Mouse (Mus musculus) thymus, adult 2 months (tissue): Measurements from ENCODE around the gene Pwp2.

Experiments
- CTCF ChIP-seq: fragments of 200-500 bp; IDR thresholded peaks from 2 replicates; pipeline ENCODE4 v1.5.1; 2012; ENCODE audit warnings: mild to moderate bottlenecking, control low read depth, low read length, moderate library complexity, borderline replicate concordance; ENCODE audit not compliant: control insufficient read depth, poor library complexity, insufficient read depth; ENCODE audit errors: extremely low read depth
- POLR2A ChIP-seq: fragments of 200-500 bp; IDR thresholded peaks from 2 replicates; pipeline ENCODE4 v1.6.1; 2012; ENCODE audit warnings: mild to moderate bottlenecking, low read length, control low read depth, moderate library complexity; ENCODE audit not compliant: control insufficient read depth, poor library complexity, insufficient read depth; ENCODE audit errors: extremely low read depth

GRCm38 (mm10) chr10:78171581-78171980 is 13.4 kb downstream of the Pwp2 start:
- TF ChIP-seq CTCF (no peak), POLR2A (no peak)
